Mouse (Mus musculus): Measurements from ENCODE around the gene Grhl3. TPM values are rescaled to one million over a fixed set of nuclear protein-coding genes. Genes with fewer than 3 reads are reported as not detected.

Grhl3 gene
- polyA plus RNA-seq, 1 experiment from 2014 or later = 5.1 TPM

- WGBS = 53% methylated on average over 8 of the region's 8 CpGs
Measured at GRCm38 (mm10) chr4:135591610-135592304, 18.3 kb upstream of the Grhl3 start.

DNA sequence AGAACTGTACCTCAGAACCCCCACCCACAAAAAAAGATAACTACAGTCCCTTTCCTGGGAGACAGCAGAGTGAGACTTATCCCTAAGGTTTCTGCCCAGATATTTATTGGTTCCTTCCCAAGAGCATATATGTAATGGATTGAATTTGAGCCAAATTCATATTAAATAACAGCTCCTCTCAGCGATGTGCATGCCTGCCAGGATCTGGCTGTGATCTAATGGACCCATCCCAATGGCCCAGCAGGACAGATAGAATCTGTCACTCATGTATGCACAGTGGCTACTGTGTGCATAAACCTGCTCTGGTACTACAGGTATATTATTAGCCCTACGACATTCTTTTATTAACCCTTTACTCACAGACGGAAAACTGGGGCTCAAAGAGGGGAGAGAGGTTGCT, 17.7 kb upstream of the Grhl3 start:
- Histone ChIP-seq H3K9ac (ENCODE audit: low read length) (no peak overlapping the region), H3K27ac (replicated peaks in 1 of 2; ENCODE audit: control insufficient read depth in 1 of 2, insufficient read depth in 1 of 2, low read depth in 2 of 2, low read length in 2 of 2) (no peak overlapping the region), H3K36me3 (ENCODE audit: control insufficient read depth, insufficient read depth, low read length) (no peaks in the 10 kb centered on the region), H3K4me2 (ENCODE audit: low read length) (no peak overlapping the region), H3K4me1 (ENCODE audit: control insufficient read depth in 2 of 2, insufficient read depth in 2 of 2, low read length in 2 of 2) (peaks cover 9 to 10% of the 10 kb centered on the region in 2 experiments), H3K4me3 (ENCODE audit: control insufficient read depth in 1 of 2, insufficient read depth in 1 of 2, low read depth in 1 of 2, low read length in 2 of 2) (no peak overlapping the region), H3K9me3 (ENCODE audit: control insufficient read depth, low read length) (peaks cover 5% of the 10 kb centered on the region; the same call in 1 of the 2 replicates), H3K27me3 (ENCODE audit: control insufficient read depth, insufficient read depth, low read length) (no peaks in the 10 kb centered on the region)
- no peak for ATAC-seq (ENCODE audit: insufficient number of reproducible peaks, insufficient read depth, low FRiP score, low read depth)
- 54% methylated on average over 3 of the region's 3 CpGs for whole genome bisulfite sequencing

More at GRCm38 (mm10) chr4:135591610-135592304, 18.3 kb upstream of the Grhl3 start:
- Histone ChIP-seq H3K36me3 (ENCODE audit: control insufficient read depth, insufficient read depth, low read length) (no peaks in the 10 kb centered on the region), H3K9ac (ENCODE audit: low read length) (no peak overlapping the region), H3K27ac (replicated peaks in 1 of 2; ENCODE audit: control insufficient read depth in 1 of 2, insufficient read depth in 1 of 2, low read depth in 2 of 2, low read length in 2 of 2) (no peak overlapping the region), H3K4me1 (ENCODE audit: control insufficient read depth in 2 of 2, insufficient read depth in 2 of 2, low read length in 2 of 2) (peaks cover 15% of the 10 kb centered on the region in 2 experiments), H3K9me3 (ENCODE audit: control insufficient read depth, low read length) (peaks cover 5% of the 10 kb centered on the region; the same call in 1 of the 2 replicates), H3K27me3 (ENCODE audit: control insufficient read depth, insufficient read depth, low read length) (no peaks in the 10 kb centered on the region), H3K4me2 (ENCODE audit: low read length) (no peak overlapping the region), H3K4me3 (ENCODE audit: control insufficient read depth in 1 of 2, insufficient read depth in 1 of 2, low read depth in 1 of 2, low read length in 2 of 2) (no peak overlapping the region)
- ATAC-seq (ENCODE audit: insufficient number of reproducible peaks, insufficient read depth, low FRiP score, low read depth) = no peak

DNA sequence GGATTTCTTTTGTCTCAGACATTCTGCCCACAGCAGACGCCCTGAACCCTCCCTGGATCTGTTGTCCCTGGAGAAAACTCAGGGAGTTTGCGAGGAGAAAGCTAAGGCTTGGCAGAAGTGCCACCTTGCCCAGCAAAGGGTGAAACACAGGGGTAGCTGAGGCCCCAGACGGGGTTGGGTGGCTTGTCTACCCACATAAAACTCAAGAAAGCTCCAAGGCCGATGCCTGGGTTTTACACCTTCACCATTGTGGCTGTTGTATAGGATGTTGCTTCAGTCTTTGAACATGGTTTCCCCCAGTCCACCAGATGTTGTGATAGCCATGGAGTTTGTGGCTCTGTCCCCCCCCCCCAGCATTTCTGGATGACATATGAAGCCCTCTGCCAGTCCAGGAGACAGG, 11.4 kb upstream of the Grhl3 start:
- Histone ChIP-seq H3K4me2 (ENCODE audit: low read length) (no peak overlapping the region), H3K9ac (ENCODE audit: low read length) (no peak overlapping the region), H3K4me3 (ENCODE audit: control insufficient read depth in 1 of 2, insufficient read depth in 1 of 2, low read depth in 1 of 2, low read length in 2 of 2) (no peak overlapping the region), H3K9me3 (ENCODE audit: control insufficient read depth, low read length) (no peaks in the 10 kb centered on the region), H3K4me1 (ENCODE audit: control insufficient read depth in 2 of 2, insufficient read depth in 2 of 2, low read length in 2 of 2) (peaks cover 4 to 7% of the 10 kb centered on the region in 2 experiments), H3K36me3 (ENCODE audit: control insufficient read depth, insufficient read depth, low read length) (no peaks in the 10 kb centered on the region), H3K27ac (replicated peaks in 1 of 2; ENCODE audit: control insufficient read depth in 1 of 2, insufficient read depth in 1 of 2, low read depth in 2 of 2, low read length in 2 of 2) (no peak overlapping the region), H3K27me3 (ENCODE audit: control insufficient read depth, insufficient read depth, low read length) (peaks cover 4% of the 10 kb centered on the region; the same call in 1 of the 2 replicates)
- no peak for ATAC-seq (ENCODE audit: insufficient number of reproducible peaks, insufficient read depth, low FRiP score, low read depth)
- WGBS = 81% methylated on average over 4 of the region's 4 CpGs

GRCm38 (mm10) chr4:135581222-135581910, 7.9 kb upstream of the Grhl3 start:
- Histone ChIP-seq H3K4me2 (ENCODE audit: low read length) (no peak overlapping the region), H3K27me3 (ENCODE audit: control insufficient read depth, insufficient read depth, low read length) (peaks cover 4% of the 10 kb centered on the region; the same call in 1 of the 2 replicates), H3K27ac (replicated peaks in 1 of 2; ENCODE audit: control insufficient read depth in 1 of 2, insufficient read depth in 1 of 2, low read depth in 2 of 2, low read length in 2 of 2) (no peak overlapping the region), H3K4me1 (ENCODE audit: control insufficient read depth in 2 of 2, insufficient read depth in 2 of 2, low read length in 2 of 2) (no peaks in the 10 kb centered on the region), H3K4me3 (ENCODE audit: control insufficient read depth in 1 of 2, insufficient read depth in 1 of 2, low read depth in 1 of 2, low read length in 2 of 2) (no peak overlapping the region), H3K36me3 (ENCODE audit: control insufficient read depth, insufficient read depth, low read length) (no peaks in the 10 kb centered on the region), H3K9ac (ENCODE audit: low read length) (no peak overlapping the region), H3K9me3 (ENCODE audit: control insufficient read depth, low read length) (peaks cover 4% of the 10 kb centered on the region; the same call in 1 of the 2 replicates)
- WGBS = 46% methylated on average over 12 of the region's 12 CpGs
- ATAC-seq (ENCODE audit: insufficient number of reproducible peaks, insufficient read depth, low FRiP score, low read depth) = no peak

GRCm38 (mm10) chr4:135579695-135580094, 6.3 kb upstream of the Grhl3 start:
- H3K36me3 ChIP-seq (ENCODE audit: control insufficient read depth, insufficient read depth, low read length) = no peaks in the 10 kb centered on the region
- WGBS = 38% methylated on average over 6 of the region's 6 CpGs
- H3K27ac ChIP-seq (replicated peaks in 1 of 2; ENCODE audit: control insufficient read depth in 1 of 2, insufficient read depth in 1 of 2, low read depth in 2 of 2, low read length in 2 of 2) = no peak overlapping the region
- no peak overlapping the region for H3K4me3 ChIP-seq (ENCODE audit: control insufficient read depth in 1 of 2, insufficient read depth in 1 of 2, low read depth in 1 of 2, low read length in 2 of 2)
- no peak for ATAC-seq (ENCODE audit: insufficient number of reproducible peaks, insufficient read depth, low FRiP score, low read depth)
- H3K4me2 ChIP-seq (ENCODE audit: low read length) = no peak overlapping the region
- no peaks in the 10 kb centered on the region; a peak in 1 of 4 replicates for H3K4me1 ChIP-seq (ENCODE audit: control insufficient read depth in 2 of 2, insufficient read depth in 2 of 2, low read length in 2 of 2)
- H3K27me3 ChIP-seq (ENCODE audit: control insufficient read depth, insufficient read depth, low read length) = peaks cover 12% of the 10 kb centered on the region; the same call in 1 of the 2 replicates
- H3K9me3 ChIP-seq (ENCODE audit: control insufficient read depth, low read length) = peaks cover 4% of the 10 kb centered on the region; the same call in 1 of the 2 replicates
- H3K9ac ChIP-seq (ENCODE audit: low read length) = no peak overlapping the region

GRCm38 (mm10) chr4:135578490-135578889, 5.1 kb upstream of the Grhl3 start:
- H3K4me2 ChIP-seq (ENCODE audit: low read length) = no peak overlapping the region
- no peak overlapping the region for H3K9ac ChIP-seq (ENCODE audit: low read length)
- WGBS = 75% methylated on average over 5 of the region's 5 CpGs
- peaks cover 16% of the 10 kb centered on the region; the same call in 1 of the 2 replicates for H3K27me3 ChIP-seq (ENCODE audit: control insufficient read depth, insufficient read depth, low read length)
- no peak overlapping the region for H3K27ac ChIP-seq (replicated peaks in 1 of 2; ENCODE audit: control insufficient read depth in 1 of 2, insufficient read depth in 1 of 2, low read depth in 2 of 2, low read length in 2 of 2)
- ATAC-seq (ENCODE audit: insufficient number of reproducible peaks, insufficient read depth, low FRiP score, low read depth) = no peak
- no peaks in the 10 kb centered on the region for H3K36me3 ChIP-seq (ENCODE audit: control insufficient read depth, insufficient read depth, low read length)
- no peak overlapping the region for H3K4me3 ChIP-seq (ENCODE audit: control insufficient read depth in 1 of 2, insufficient read depth in 1 of 2, low read depth in 1 of 2, low read length in 2 of 2)
- H3K9me3 ChIP-seq (ENCODE audit: control insufficient read depth, low read length) = peaks cover 4% of the 10 kb centered on the region; the same call in 1 of the 2 replicates
- peaks cover 2 to 6% of the 10 kb centered on the region in 2 experiments; a peak in 3 of 4 replicates for H3K4me1 ChIP-seq (ENCODE audit: control insufficient read depth in 2 of 2, insufficient read depth in 2 of 2, low read length in 2 of 2)

- Histone ChIP-seq H3K4me1 (ENCODE audit: control insufficient read depth in 2 of 2, insufficient read depth in 2 of 2, low read length in 2 of 2) (peaks cover 21 to 22% of the 10 kb centered on the region in 2 experiments), H3K4me2 (ENCODE audit: low read length) (no peak overlapping the region), H3K4me3 (ENCODE audit: control insufficient read depth in 1 of 2, insufficient read depth in 1 of 2, low read depth in 1 of 2, low read length in 2 of 2) (no peak overlapping the region), H3K27ac (replicated peaks in 1 of 2; ENCODE audit: control insufficient read depth in 1 of 2, insufficient read depth in 1 of 2, low read depth in 2 of 2, low read length in 2 of 2) (no peak overlapping the region), H3K9me3 (ENCODE audit: control insufficient read depth, low read length) (peaks cover 4% of the 10 kb centered on the region; the same call in 1 of the 2 replicates), H3K9ac (ENCODE audit: low read length) (no peak overlapping the region), H3K27me3 (ENCODE audit: control insufficient read depth, insufficient read depth, low read length) (peaks cover 12% of the 10 kb centered on the region; the same call in 1 of the 2 replicates), H3K36me3 (ENCODE audit: control insufficient read depth, insufficient read depth, low read length) (no peaks in the 10 kb centered on the region)
- ATAC-seq (ENCODE audit: insufficient number of reproducible peaks, insufficient read depth, low FRiP score, low read depth) = no peak
- WGBS = 60% methylated on average over 15 of the region's 15 CpGs
Measured at GRCm38 (mm10) chr4:135575365-135576140, 2.1 kb upstream of the Grhl3 start.
